Mouse (Mus musculus): ENCODE data around the gene Mt2.
"Not testable (repeated sequence)": the region's sequence is repeated elsewhere in the genome, so short reads cannot be mapped to it uniquely, and the experiment has no call there.

The Mt2 gene

DNA sequence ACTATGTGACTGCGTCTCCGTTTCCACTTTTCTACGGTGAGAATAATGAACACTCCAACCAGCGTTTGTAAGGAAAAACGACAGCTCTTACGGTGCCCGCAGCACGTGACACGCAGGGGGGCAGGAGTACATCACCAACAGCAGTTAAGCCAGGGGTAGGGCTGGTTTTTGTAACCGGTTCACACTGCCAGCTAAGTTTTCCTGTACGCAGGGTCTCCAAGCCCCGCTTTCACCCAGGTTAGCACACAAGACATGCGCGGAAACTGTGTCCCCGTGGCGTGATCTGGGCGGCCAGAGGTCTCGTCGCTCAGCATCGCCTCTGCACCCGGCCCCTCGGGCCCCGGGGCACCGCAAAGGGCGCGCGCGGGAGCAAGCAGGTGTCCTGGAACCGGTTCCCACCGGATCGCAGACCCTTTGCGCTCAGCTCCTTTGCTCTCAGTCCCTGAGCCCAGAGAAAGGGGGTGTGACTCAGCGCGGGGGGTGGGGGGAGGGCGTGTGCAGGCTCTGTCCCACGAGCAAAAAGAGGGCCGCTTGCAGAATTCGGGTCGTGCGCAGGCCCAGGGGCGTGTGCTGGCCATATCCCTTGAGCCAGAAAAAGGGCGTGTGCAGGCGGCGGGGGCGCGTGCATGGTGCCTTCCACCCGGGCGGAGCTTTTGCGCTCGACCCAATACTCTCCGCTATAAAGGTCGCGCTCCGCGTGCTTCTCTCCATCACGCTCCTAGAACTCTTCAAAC, at the start of gene Mt2:
Gene Mt2 (plus strand): TSS at position 590 of the 734 bp plus-strand sequence.
- peak; percentile 65 for DNase-seq (ENCODE audit: low read depth, low spot score)

DNA sequence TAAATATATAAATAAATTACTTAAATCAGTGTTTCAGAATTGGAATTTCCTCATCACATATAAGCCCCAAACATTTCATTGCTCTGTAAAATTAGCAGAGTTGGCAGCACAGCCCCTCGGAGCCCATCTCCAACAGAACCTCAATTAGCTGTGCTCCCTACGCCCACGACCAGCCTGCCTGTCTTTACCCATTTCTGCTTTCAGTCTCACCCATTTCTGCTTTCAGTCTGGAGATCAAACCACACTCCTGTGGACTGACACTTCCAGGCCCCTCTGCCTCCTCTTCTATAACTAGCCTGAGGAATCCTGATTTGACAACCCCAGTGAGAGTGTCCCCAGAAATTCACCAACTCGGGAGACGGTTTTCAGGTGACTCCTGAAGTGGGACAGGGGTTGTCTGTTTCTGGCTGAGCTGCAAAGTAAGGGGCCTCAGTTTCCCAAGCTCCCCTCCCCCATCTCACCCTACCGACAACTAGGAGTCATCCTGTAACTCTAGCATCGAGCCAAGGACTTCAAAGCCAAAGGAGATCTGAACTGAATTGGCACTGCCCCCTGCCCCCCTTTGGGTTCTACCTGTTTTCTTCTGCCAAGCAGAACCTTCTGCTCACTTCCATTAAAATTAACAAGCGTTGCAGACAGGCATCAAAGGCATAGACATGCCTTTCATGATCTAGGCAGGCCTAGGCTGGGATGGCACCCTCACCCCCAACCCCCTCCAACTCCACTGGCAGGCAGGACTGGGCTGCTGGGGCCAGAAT, 49.6 kb upstream of the Mt2 start:
- DNase-seq (ENCODE audit: low read depth, low spot score): peak; percentile 57

DNA sequence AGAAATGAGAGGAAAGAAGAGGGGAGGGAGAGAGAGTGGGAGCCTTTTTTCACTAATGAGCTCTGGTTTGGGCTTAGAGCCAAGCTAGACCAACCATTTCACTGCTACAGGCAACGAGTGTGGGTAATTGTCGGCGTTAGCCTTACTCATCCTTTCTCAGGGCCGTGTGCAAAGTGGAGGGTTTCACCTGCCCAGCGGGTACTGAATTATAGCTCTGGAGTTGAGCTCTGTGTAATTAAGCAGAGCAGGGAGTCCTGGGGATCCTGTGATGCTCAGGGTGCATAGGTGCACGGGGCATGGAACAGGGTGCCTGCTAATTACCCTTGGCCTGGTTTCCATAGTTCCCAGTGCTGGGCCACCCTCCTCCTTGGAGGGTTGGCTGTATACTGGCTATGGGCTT, 44.8 kb upstream of the Mt2 start:
- peak; percentile 46 for DNase-seq (ENCODE audit: low read depth, low spot score)

DNA sequence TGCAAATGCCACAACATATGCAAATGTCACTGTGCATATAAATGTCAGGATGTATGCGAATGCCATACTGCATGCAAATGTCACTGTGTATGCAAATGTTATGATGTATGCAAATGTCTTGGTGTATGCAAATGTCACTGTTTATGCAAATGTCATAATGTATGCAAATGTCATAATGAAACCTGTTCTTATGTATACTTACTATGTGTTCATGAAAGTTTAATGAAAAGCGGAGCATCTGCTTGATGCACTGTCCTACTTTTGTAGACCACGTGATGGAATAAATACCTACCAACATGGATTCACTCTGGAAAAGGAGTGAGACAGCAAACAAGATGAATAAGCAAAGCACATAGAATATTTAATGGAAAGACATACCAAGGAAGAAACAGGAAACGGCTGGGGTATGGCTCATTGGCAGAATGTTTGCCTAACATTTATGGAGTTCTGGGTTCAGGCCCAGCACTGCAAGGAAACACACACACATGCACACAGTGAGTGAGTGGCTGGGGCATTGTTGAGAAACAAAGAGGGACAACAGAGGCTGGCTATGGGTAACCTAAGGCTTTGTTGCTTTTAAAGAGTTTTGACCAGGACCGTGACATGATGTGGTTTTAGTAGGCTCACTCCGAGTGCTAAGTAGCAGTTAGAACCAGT, 43.2 kb upstream of the Mt2 start:
- DNase-seq (ENCODE audit: low read depth, low spot score): peak; percentile 35

DNA sequence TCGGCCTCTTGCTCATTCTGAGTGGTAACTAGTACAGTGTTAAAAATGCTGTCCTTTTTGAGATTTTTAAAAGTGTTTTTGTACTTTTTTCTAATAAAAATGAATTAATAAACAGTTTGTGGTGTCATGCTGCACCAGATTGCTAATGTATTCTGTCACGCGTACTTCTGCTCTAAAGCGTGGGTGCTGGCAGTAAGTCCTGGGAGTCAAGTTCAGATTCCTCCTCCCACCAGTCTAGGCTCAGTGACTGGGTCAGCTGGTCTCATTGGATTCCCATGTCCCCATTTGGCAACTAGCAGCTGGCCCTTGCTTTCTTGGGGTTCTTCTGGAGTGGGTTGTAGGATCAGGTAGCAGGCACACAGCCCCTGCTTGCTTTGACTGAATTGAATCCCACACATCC, 42.3 kb upstream of the Mt2 start:
- no peak for DNase-seq (ENCODE audit: low read depth, low spot score)

DNA sequence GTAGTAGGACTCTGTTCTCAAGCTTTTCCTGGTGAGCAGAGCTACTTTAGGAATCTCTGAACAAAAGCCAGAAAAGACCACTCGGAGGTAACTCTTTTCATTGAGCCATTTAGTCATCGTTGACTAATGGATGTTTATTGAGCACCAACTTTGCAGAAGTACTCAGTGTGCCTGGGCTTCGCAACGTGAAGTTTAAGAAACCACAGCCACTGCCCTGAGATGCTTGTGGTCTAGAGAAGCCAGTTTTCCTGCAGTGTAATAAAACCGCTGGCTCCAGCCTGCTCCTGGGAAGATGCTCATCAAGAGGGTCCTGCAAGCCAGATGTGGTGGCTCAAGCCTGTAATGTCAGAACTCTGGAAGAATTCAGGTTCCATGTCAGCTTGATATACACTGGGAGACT, 40.4 kb upstream of the Mt2 start:
- DNase-seq (ENCODE audit: low read depth, low spot score): no peak

DNA sequence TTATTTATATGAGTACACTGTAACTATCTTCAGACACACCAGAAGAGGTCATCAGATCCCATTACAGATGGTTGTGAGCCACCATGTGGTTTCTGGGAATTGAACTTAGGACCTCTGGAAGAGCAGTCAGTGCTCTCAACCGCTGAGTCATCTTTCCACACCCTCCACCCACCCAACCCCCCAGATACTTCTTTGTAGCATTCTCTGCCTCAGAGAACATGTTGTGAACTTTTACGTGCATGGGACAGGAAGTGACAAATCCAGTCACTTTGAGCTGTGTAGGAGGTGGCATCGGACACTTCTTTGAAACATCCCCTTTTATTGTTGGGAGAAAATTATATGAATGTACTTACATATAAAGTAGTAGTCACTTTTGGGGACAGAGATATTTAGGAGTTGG, 37.9 kb upstream of the Mt2 start:
- not testable (repeated sequence) for DNase-seq (ENCODE audit: low read depth, low spot score)

DNA sequence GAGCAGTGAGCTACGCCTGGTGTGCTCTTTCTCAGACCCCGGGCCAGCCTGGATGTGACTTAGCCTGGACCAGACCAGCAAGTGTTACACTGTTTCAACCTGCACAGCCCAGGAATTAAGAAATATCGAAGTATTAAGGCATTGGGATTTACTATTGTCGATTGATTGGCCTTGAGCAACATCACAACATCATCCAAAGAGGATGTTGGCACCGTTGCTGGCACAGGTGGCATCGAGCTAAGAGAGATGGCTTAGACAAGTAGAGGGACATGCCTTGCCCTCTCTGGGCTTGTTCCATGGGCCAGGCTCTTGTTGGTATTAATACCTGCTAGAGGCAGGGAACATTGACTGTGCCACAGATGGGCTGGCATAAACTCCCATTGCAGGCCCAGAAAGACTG, 36.9 kb upstream of the Mt2 start:
- no peak for DNase-seq (ENCODE audit: low read depth, low spot score)

DNA sequence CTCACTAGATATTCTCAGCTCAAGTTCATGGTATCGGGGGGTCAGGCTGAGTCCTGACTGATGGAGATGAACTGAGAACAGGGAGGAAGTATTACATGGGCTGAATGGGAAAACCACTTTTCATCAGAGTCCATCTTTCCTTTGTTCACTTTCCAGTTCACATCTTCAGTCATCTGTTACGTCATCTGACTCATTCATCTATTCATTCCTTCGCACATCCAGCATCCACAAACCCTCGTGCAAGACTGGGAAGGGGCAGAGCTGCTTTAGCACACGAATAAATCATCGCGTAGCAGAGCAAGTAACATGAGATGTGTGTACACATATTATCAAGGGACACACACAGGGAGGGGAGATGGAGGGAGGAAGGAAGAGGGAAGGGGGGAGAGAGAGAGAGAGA, 36.3 kb upstream of the Mt2 start:
- no peak for DNase-seq (ENCODE audit: low read depth, low spot score)

DNA sequence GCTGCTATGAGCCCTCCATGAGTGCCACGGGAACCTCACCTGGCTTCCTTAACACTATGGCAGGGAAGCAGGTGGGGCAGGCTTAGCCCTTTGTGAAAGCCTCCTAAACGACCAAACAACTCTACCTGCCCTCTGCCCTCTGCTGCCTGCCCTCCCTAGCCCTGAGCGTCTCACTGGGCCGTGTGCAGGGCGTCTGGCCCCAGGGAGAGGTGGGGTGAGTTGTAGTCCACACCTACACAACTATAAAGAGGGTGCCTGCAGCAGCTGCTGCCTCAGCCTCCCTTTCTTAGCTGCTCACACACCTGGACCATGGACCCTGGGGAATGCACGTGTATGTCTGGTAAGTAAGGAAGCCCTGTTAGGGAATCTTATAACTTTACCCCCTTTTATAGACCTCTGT, 35.5 kb upstream of the Mt2 start, which contains the start of gene Mt4:
Gene Mt4 (plus strand): TSS at position 265 of the 400 bp plus-strand sequence.
- DNase-seq (ENCODE audit: low read depth, low spot score): no peak

DNA sequence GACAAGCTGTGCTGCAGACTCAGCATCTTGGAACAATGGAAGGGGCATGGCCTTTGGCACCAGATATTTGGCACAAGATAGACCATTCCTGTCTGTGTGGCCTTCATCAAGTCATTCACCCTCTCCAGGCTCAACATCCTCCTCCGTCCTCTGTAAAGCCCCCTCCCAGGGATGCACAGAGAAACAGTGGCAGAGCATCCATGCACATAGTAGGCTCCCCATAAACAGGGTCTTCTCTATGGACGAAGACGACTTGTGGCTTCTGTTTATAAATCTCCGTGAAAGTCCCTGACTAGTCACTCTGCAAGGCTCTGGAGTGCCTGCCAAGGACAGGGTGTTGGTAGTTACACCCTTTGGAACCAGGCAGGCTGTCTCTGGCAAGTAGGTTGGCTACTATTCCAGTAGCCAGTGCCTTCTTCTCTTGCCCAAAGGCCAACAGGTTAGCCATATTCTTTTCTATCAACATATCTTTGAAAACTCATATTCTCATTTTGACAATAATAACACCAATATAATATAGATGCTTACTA, 32.1 kb upstream of the Mt2 start:
- no peak for DNase-seq (ENCODE audit: low read depth, low spot score)

DNA sequence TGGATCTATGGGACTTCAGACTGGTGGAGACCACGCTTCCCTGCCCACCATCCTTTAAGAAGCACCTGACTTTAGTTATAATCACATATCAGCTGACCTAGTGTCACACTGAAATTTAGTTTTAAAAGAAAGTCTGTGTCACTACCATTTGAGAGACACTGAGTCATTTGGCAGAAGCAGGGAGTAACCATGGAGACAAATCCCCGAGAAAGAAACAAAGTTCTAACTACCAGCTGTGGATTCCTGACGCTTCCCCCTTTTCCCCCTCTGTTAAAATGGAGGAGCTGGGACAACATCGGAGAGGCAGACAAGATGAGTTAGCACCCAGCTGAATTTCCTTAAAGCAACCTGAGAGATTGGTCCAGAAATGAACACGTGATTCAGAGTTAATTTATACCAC, 24.2 kb upstream of the Mt2 start:
- peak; percentile 80 for DNase-seq (ENCODE audit: low read depth, low spot score)

DNA sequence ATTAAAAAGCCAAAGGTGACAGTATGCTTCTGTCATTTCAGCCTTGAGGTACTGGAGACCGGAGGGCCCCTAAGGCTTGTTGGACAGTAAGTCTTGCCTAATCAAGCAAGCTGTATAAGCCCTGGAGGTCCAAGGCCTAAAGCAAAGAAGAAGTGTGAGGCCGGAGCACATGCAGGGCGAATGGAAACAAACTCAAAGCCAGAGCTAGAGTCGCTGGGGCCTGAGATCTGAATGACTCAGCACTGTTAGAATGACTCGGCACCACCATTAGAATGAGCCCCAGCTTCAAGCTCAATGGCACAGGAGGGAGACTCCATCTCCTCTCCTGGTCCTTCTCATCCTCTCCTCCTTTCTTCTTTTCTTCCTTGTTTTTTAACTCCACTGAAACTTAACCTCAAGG, 21.5 kb upstream of the Mt2 start:
- no peak for DNase-seq (ENCODE audit: low read depth, low spot score)

DNA sequence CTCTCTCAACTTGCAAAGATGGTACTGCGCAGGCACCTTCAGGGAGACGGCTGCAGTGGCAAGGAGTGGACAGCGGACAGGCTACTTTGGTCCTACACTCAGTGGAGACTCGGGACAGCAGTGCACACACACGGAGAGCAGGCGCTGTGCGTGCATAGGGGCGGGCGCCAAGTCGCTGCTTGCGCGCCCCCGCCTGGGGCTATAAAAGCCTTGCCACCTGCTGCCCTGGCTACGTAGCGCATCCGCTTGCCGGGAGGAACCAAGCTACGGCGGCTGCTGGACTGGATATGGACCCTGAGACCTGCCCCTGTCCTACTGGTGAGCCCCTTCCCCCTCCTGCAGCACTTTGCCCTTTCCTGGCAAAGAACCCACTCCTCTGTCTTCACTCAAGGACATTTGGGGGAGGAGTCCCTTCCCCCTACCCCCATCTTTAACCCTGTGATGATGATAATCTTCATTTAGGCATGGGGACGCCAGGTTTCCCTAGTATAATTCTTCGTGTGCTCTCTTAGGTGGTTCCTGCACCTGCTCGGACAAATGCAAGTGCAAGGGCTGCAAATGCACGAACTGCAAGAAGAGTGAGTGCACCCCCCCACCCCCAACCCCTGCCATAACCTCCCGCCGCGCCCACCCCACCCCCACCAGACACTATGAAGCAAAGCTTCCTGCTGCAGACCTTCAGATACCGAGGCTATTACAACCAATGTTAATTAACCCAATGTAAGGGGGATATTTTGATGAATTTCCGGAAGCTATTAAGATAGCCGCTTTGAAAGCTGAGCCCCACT, 19.8 kb upstream of the Mt2 start, which contains the start of gene Mt3:
Gene Mt3 (plus strand): TSS at position 95 of the 788 bp plus-strand sequence.
- peak; percentile 96 for DNase-seq (ENCODE audit: low read depth, low spot score)

DNA sequence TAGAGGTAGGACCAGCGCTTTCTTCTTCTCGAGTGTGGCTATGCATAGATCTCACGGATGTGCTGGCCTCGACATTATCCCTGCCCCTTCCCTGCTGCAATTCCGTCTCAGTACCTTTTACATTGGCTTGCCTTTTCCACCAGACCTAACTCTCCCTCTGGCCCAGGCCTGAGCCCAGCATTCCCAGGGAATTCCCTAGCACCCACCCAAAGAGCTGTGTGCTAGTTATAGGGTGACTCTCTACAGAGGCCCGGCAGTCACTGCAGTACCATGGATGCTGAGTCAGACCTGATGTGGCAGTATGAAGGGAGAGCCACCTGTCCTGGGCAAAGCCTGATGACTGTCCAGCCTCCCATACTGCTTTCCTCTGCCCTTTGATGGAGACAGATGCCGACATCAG, 19.0 kb upstream of the Mt2 start:
- peak; percentile 78 for DNase-seq (ENCODE audit: low read depth, low spot score)

DNA sequence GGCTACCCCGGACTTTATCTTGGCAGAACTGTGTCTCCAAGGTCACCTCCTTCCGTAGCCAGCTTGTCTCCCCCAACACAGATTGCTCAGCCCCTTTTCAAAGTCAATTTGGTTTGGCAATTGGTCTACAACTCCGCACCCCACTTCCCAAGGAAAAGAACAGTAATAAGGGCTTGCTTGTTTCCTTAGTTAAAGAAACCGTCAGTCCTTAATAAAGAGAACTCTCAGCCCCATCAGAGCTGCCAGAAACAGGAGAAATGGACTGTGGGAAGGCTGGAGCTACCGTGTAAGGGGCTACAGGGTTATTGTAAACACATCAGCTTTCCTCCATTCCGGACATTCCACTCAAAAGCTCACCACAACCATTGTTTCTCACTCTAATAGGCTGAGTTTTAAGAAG, 17.9 kb upstream of the Mt2 start:
- peak; percentile 40 for DNase-seq (ENCODE audit: low read depth, low spot score)

DNA sequence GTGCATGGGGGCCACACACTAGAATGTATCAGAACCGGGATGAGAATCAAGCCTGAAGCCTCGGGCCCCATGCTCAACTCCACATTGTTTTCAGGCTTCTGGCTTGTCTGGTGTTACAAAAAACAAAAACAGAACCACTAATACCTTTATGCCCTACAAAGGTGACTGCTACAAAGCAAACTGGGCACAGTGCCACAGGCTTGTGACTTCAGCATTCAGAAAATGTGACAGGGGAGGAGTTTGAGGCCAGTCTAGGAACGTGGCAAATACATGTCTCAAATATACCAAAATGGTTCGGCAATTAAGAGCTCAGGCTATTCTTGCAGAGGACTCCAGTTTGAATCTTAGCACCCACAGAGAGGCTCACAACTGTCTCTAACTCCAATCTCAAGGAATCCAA, 16.4 kb upstream of the Mt2 start:
- DNase-seq (ENCODE audit: low read depth, low spot score): no peak

DNA sequence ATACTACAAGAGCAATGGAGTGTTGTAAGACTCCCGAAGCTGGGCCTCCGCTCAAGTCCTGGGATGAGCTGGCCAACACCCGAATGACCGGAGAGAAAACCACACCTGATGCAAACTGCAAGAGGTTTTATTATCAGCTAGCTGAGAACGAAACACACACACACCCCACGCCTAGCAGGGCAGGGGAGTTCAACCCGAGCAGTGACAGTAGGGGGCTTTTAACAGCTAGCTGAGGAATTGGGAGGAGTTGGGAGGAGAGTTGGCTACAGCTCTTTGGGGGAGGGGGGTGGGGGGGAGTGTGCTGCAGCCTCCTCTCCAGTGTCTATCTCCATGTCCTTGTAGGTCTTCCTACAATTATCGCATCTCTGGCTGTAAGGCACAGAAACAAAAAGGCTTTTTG, 6.7 kb upstream of the Mt2 start:
- DNase-seq (ENCODE audit: low read depth, low spot score): not testable (repeated sequence)

DNA sequence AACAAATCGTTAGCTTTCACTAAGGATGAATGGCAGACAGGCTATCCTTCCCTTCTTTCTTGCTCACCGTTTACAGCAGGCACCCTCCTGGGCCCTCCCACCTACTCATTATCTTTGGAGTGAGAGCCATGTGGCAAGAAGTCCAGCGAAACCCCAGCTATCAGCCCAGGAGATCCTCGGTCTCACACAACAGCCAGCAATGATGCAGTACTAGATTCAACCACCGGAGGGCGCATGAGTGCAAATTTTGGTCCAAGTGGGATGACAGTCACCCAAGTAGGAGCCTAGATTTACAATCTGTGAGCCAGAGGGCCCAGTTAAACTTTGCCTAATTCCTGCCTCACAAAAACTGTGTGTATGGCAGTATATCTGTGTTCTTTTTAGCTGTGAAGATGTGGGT, 5.2 kb upstream of the Mt2 start:
- peak; percentile 91 for DNase-seq (ENCODE audit: low read depth, low spot score)

DNA sequence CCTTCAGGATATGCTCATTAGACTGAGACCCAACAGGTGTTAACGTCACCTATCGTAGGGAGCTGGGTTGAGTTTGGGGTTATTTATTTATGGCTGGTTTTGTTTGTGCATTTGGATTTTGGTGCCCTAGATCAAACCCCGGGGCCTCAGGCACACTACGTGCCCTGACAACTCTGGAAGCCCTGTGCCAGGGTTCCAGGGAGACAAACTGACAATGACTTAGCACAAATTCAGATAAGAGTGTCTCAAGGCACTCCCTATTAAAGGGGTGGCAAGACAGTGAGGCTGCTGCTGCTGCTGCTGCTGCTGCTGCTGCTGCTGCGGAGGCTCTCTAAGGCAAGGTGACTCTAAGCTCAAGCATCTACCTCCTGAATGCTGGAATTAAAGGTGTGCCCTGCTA, 2.9 kb upstream of the Mt2 start:
- no peak for DNase-seq (ENCODE audit: low read depth, low spot score)

DNA sequence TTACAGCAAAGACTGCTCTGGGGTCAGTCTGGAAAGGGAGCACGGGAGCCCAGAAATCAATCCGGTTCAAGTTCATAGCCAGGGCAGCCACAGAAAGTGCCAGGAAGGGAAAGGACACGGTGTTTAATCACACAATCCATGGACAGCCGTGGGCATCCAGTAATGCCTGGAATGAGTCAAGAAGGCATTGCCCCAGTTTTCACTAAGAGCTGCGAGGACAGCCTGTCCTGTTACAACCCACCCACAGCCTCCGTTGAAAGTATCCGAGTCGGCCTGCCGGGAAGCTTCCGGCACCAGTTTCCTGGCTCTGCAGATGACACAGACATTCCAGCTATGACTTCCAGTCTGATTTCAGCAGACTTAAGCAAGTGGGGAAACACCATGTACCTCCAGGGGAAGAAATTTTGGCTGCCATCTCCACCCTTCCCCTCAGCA, 1.1 kb upstream of the Mt2 start:
- peak; percentile 64 for DNase-seq (ENCODE audit: low read depth, low spot score)
